Mouse (Mus musculus) embryo, embryonic 11.5 days (tissue): ENCODE measurements around the gene Nbl1.

Experiments
- DNase-seq: peaks from one replicate; pipeline ENCODE4 v3.0.0-alpha.2; 2012; ENCODE audit warnings: low read depth, low spot score

The Nbl1 gene

GRCm38 (mm10) chr4:139064831-139065230 is 28.0 kb downstream of the Nbl1 start:
- DNase-seq: no peak

DNA sequence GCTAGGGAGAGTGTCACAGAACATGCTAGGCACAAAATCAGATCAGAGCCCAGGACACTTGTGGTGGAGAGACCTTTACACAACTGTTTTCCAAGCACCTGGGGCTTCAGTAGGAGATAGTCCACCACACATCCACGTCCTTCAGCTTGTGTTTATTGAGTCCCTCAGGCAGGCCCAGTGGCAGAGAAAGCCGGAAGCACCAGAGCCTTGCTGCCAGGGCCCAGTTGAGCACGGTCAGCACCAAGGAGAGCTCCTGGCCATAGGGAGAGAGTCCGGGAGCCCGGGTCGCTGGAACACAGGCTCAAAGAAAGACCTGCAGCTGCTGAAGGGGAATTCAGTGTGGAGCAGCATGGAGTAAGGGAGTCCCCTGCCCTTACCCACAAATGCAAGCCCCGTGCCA is 33.2 kb downstream of the Nbl1 start:
- DNase-seq: peak; percentile 62

- DNase-seq: no peak
Measured at GRCm38 (mm10) chr4:139058029-139058428, 34.8 kb downstream of the Nbl1 start.

GRCm38 (mm10) chr4:139057291-139057690 is 35.5 kb downstream of the Nbl1 start:
- no peak for DNase-seq

DNA sequence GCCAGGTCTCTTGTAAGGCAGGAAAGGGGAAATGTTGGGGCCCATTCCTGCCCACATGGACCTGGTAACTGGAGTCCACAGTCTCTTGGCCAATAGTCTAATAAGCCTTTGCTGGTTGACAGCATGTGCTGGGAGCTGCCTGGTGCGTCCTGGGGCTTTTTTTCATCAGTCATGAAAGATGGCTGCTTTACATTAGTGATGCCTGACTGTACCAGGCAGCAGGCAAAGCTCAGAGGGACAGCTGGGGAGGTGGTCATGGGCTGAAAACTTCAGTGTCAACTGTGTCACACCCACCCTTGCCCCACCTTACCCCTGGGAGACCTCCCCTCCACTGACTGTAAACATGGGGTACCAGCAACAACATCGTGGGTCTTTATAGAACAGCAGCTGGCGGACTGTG is 37.0 kb downstream of the Nbl1 start:
- DNase-seq: no peak

GRCm38 (mm10) chr4:139055336-139055735 is 37.5 kb downstream of the Nbl1 start:
- no peak for DNase-seq

DNA sequence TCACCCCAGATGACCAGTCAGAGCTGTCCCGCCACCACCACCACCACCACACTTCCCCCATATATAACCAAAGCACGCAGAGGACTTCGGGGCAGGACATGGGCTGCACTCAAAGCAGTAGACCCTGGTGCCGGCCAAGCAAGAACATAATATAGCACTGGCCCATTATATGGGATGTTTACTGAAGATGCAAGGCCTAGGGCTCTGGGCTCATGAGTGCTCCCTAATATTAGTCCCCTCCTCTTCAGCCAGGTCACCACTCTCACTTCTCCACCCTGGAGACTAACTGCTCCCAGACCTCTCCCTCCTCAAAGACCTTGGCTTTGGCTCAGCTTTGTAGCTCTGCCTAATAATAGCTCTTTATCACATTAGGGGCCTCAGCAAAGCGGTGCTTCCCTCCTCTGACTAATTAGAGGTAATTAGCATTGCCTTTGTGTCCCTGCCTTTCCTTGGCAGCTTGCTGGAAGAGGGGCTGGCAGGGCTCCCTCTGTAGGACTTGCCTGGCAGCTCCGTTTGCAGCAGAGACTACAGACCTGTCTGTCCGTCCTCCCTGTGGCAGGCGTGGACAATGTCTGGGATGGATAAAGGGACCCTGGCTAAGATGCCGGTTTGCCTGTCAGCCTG is 38.4 kb downstream of the Nbl1 start:
- DNase-seq: no peak

DNA sequence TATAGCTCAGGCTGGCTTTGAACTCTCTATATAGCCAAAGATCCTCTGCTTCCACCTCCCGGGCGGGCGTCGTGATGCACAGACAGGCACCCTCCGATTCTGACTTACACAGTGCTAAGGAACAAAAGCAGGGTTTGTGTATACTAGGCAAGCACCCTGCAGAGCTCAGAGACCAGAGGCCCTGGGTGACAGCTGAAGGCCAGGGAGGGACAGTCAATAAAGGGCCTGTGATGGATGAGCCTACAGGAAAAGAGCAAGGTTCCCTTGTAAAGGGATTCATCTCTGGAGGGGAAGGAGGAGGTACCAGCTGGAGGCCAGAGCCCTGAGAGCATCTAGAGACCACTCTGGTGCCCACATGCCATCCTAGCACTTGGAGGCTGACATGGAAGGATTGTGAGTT is 39.4 kb downstream of the Nbl1 start:
- DNase-seq: no peak

DNA sequence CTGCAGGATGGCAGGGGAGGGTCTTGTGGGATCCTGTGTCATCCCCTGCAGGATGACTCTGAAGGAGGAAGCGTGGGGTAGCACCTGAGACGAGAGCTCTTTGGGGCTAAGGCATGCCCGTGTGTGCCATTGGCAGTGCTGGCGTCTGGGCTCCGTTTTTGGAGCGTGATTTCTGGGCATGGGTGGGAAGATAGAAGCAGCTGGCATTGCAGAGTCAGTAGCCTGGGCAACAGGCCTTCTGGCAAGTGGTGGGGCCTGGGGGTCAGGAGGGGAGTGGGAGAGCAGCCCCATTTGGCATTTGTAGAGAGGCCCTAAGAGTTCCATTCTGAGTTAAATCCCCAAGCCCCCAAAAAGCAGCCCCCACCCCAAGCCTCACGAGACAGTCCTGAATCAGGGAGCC is 40.0 kb downstream of the Nbl1 start:
- no peak for DNase-seq

DNA sequence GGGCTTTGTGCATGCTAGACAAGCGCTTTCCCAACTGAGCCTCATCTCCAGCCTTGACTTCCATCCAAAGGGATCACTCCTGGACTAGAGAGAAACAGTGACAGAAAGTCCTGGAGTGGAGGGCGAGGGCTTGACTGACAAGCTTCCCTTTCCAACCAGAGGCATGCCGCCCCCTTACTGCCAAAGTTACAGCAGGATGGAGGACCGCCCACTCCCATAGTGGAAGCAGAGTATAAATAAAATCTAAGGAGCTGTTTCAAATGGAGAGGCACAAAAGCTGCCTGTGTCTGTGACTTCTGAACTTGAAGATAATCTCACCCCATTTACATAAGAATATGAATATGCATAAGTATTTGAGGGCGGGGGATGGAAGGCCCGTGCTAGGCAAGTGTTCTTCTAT is 44.3 kb downstream of the Nbl1 start:
- DNase-seq: no peak

DNA sequence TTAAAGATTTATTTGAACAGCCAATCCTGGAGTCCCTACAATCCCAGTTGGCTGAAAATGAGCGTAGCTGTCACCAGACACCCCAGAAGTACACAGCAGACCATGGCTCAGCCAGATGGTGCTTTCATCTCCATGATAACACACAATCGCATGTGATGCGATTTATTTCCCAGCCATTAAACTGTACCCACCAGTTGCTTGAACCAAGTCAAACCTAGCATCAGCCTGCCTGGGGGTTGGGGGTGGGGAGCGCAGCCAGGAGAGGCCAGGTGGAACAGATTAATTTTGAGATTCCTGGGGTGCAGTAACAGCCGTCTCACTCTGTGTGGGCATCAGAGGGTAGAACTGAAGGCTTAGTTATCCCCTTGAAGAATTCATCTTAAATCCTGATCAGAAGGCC is 46.4 kb downstream of the Nbl1 start:
- DNase-seq: no peak

DNA sequence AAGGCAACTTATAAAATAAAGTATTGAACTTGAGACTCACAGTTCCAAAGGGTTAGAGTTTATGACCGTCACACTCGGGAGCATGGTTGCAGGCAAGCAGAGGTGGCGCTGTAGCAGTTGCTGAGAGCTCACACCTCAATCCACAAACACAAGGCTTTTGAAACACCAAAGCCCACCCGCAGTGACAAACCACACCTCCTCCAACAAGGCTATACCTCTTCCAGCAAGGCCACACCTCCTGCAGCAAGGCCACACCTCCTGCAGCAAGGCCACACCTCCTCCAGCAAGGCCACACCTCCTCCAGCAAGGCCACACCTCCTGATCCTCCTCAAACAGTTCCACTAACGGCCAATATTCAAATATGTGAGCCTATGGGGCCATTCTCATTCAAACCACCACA is 48.2 kb downstream of the Nbl1 start:
- DNase-seq: no peak

DNA sequence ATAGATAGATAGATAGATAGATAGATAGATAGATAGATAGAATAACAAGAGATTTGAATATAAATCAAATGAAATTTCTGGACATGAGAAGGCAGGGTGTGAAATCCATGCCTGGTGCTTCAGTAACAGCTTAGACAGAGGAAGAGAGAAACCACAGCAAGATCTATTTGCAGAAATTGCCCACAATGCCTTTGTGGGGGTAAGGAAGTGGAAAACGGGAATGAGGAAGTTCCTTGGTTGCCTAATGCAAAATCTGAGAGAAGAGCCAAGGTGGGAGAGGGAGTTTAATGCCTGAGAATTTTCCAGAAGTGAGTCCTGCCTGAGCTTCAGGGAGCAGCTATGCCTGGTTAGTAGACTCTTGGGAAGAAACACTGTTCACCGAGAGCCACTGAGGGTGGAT is 49.2 kb downstream of the Nbl1 start:
- no peak for DNase-seq

DNA sequence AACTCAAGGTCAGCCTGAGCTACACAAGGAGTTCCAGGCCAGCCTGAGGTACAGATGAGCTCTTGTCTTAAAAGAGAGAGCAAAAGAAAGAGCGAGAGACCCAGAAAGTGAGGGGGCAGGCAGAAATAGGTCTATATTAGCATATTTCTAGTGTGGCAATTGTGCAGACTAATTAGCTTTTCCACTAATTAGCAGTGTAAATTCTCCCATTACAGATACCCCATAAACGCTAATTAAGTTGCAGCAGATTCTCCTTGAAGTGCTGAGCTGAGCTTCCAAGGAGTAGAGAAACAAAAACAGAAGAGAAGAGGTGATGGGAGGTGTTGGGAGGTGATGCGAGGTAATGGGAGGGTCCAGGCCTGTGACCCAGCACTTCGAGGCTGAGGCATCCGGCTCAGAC is 50.2 kb downstream of the Nbl1 start:
- DNase-seq: no peak

- DNase-seq: no peak
Measured at GRCm38 (mm10) chr4:139040084-139040839, 52.5 kb downstream of the Nbl1 start.

DNA sequence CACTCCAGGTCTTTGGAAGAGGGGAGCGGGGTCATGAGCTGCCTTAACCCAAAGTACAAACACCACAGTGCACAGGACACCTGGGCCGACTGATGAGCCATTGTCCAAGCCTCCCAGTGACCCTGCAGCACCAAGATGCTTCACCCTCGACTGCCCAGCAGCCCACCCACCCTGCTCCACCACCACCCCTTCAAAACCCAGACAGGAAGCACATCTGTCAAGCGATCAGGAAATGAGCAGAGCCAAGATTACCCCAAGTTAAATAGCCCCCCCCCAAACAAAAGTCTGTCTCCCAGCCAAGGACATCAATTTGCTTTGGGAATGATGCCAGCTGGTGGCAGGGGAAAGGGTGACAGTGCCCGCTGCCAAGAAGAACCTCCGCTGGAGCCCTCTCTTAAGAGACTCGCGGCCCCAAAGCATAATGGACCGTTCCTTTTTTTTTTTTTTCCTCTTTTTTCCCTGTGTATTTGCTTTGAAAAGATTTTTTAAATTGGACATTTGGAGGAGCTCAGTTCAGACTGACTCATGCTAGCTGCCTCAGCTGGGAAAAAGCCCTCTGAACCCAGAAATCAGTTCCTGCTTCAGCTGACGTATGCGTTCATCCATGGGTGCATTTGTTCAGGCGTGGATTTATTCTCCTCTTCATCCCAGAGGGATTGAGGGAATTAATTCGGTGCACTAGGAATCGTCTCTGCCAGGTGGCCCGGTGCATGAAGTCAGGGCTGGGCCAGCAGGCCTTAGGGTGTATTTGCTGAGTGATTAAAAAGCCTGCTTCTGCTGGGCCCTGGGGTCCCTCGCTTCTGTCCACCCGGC is 54.8 kb downstream of the Nbl1 start:
- no peak for DNase-seq

- DNase-seq: no peak
Measured at GRCm38 (mm10) chr4:139035799-139036198, 57.0 kb downstream of the Nbl1 start.

DNA sequence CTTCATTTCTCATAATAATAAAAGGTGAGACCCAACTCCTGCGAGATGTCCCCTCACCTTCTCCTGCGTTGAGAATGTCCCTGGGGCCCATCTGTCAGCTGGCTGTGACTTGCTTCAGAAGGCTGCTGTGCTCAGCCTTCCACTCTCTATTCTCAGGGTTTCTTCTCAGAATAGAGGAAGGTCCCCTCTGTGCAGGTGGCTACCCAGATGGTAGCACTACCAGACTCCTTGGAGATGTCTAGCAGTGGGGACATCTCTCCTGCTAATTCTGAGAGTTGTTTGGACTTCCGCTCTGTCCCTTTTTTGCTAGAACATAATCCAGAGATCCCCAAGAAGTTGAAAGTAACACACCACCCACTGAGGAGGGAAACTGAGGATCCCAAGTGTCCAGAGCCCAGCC is 57.9 kb downstream of the Nbl1 start:
- DNase-seq: no peak

DNA sequence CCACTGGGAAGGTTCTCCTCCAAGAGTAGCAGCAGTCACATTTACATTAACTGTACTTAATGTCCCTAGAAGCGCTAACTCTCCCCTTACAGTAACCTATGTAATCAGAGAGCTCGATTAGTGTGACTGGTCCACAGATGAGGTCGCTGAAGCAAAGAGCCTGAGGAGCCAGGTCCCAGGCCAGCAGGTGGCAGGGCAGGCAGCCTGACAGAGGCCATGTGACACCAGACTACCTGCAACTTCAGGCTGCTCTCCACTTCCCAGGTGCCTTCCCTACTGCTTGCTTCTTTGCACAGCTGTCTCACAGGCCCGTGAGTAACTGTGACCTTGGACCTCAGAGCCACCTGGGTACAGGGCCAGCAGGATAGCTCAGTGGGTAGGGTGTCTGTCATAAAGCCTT is 58.3 kb downstream of the Nbl1 start:
- DNase-seq: no peak

DNA sequence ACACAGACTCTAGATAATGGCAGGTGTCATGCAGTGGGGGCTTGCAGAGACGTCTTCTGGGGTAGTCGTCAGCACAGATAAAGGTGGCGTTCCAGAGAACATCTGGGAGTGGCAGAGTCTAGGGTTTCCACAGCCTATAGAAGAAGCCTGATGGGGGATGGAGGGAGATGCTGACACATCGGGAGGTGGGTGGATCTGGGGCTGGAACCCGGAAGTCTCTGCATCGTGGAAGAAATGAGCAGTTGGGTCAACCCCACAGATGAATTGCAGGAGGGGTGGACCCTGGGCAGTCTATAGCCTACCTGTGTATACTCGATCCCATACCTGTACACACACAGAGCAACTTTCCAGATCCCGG is 58.8 kb downstream of the Nbl1 start:
- no peak for DNase-seq

GRCm38 (mm10) chr4:139033263-139034009 is 59.4 kb downstream of the Nbl1 start:
- no peak for DNase-seq

DNA sequence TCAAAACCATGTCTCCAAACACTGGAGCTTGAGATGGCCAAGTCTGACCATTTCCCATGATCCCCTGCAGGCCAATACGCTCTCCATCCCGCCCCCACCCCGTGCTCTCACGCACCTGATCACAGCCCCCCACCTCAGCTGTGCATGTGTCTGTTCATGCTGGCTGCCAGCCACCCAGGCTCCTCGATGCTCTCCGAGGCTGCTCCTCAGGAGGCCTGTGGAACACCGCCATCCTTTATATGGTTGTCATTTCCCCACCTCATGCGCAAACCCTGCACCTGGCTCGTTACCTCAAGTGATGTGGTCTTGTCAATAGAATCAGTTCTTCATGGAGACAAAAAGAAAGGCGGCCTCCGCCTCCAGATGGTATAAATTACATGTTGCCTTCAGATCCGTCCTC is 60.3 kb downstream of the Nbl1 start:
- no peak for DNase-seq
